Mouse (Mus musculus) embryonic stem cell, embryonic (primary cell): ENCODE data around the gene Micu1.

Experiments used
- CTCF ChIA-PET, 4 experiments: fragments of 300-600 bp in 2 of 4; fragments of 350-600 bp in 2 of 4; sonication (Branson Sonifier 250); formaldehyde crosslinking; loops; one replicate each; lab custom pipeline; 2022; ENCODE audit warnings: inconsistent platforms in 2 of 4; lab: Charles Lee
- POLR2A ChIA-PET, 4 experiments: fragments of 300-600 bp in 2 of 4; fragments of 350-600 bp in 2 of 4; sonication (Branson Sonifier 250); formaldehyde crosslinking; loops; one replicate each; lab custom pipeline; 2022; ENCODE audit warnings: antibody characterized with exemption in 4 of 4, inconsistent platforms in 1 of 4; lab: Charles Lee

The Micu1 gene

DNA sequence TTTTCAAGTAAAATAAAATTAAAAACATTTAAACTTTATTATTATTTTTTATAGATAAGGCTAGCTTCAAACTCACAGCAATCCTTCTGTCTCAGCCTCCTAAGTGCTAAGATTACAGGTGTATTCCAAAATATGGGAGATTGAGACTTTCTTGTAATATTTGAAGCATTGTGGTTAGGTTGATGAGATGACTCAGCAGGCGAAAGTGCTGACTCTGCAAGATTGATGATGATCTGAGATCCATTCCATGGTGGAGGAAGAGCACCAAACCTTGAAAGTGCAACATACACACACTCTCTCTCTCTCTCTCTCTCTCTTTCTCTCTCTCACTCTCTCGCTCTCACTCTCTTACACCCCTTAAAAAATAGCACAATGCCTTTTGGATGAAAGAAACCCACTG is 5.3 kb downstream of the Micu1 start:
- POLR2A ChIA-PET = interaction anchor here in 1 of 4 experiments (0.6 kb wide), 1 partner anchor 272 kb away, joined by 3 read pairs; no protein-coding TSS in a partner anchor
- CTCF ChIA-PET = interaction anchor here in 1 of 4 experiments (0.6 kb wide), 1 partner anchor 241 kb away, joined by 3 read pairs; no protein-coding TSS in a partner anchor

DNA sequence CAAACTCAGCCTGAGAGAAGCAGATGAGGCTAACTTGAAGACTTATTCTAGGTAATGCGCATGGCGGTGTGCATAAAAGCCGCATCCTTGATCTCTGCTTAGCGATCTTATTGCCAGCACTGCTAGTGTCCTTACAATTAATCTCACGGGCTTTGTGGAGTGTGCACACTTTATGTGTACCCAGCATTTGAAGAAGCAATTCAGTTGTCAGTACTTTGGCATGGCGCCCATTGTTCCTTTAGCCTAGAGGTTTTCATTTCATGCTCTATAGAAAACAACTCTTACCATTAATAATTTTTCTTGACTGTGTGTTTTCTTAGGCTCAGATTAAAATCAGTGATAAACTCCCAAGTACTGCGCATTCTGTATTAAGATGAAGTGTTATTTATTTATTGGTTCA is 7.0 kb downstream of the Micu1 start:
- ChIA-PET POLR2A (interaction anchor here in 2 of 4 experiments (0.7 to 1.4 kb wide), 2 partner anchors 35 to 104 kb away, joined by 3 to 4 read pairs; no protein-coding TSS in a partner anchor), CTCF (interaction anchor here in 2 of 4 experiments (0.7 to 1.0 kb wide), 2 partner anchors 156 to 493 kb away, joined by 3 to 5 read pairs; no protein-coding TSS in a partner anchor)

DNA sequence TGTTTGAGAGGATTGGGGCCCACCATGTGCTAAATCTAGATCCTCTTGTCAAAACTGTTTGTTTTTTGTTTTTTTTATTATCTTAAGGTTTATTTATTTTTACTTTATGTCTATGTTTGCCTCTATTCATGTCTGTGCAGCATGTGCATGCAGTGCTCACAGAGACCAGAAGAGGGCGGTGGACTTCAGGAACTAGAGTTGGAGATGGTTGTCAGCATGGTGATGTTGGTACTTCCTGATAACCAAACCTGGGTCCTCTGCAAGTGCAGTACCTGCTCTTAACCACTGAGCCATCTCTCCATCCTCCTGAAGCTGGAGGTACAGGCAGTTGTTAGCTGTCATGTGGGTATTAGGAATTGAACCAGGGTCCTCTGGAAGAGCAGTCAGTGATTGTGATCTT is 8.0 kb downstream of the Micu1 start:
- ChIA-PET POLR2A (interaction anchor here in 1 of 4 experiments (1.4 kb wide), 1 partner anchor 34 kb away, joined by 4 read pairs; no protein-coding TSS in a partner anchor), CTCF (interaction anchor here in 3 of 4 experiments (0.5 to 1.1 kb wide), 6 partner anchors 15 to 267 kb away, joined by 3 to 7 read pairs (median 4); no protein-coding TSS in a partner anchor)

DNA sequence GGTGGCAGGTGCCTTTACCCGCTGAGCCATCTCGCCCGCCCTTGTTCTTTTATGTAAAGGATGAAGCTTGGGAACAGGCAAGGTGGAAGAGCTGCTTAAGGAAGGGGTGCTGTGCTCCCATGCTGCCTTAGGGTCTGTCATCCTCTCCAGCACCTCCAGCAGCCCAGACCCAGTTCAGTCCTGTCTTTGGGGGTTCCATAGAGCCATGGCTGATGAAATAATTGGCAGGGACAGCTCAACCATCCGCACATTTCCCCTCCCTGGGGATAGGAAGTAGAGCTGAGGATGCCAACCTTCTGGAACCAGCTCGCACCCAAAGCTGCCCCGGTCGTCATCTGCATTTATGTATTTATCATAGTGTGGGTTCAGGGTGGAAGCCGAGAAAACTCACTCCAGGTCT is 9.8 kb downstream of the Micu1 start:
- ChIA-PET POLR2A (interaction anchor here in 3 of 4 experiments (0.6 to 1.8 kb wide), 10 partner anchors 9 to 389 kb away, joined by 3 to 8 read pairs (median 3); partner anchors contain the start of genes Micu1 (in 2 of the 3) and P4ha1 (in 1 of the 3)), CTCF (interaction anchor here in 3 of 4 experiments (0.6 to 0.9 kb wide), 4 partner anchors 75 to 429 kb away, joined by 3 read pairs; no protein-coding TSS in a partner anchor)

DNA sequence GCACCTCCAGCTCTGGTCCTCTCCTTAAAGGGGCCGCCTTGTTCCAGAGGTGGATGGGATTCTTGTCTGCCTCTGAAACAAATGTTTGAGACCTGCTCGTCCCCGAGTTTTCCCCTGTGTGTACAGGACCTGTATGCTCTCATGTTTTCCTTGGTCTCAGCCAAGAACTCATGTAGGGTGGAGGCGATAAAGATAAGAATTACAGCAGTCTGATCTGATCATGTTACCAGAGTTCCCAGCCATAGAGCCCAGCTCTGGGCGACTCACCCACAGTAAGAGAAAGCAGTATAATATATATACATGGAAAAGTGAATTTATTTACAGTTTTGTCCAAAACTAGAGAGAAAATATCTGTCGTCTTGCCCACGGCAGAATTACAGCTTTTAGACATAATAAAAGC is 17.7 kb downstream of the Micu1 start:
- ChIA-PET CTCF (no interaction called here), POLR2A (interaction anchor here in 1 of 4 experiments (1.0 kb wide), 1 partner anchor 8 kb away, joined by 3 read pairs; no protein-coding TSS in a partner anchor)

DNA sequence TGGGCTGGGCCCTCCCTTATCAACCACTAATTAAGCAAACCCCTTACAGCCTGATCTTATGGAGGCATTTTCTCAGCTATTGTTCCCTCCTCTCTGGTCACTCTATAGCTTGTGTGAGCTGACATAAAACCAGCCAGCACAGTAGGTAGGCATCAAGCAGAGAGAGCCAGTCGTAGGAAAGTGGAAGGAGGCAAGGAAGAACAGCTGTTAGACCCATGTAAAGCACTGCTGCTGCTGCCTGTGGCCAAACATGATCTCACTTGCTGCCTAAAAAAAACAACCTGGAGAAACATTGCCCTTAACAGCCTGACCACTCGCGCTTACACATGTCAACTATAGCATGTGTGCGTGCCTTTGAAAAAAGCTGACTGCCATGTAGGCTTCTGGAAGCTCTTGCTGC is 19.3 kb downstream of the Micu1 start:
- ChIA-PET CTCF (interaction anchor here in 1 of 4 experiments (0.7 kb wide), 1 partner anchor 196 kb away, joined by 3 read pairs; no protein-coding TSS in a partner anchor), POLR2A (no interaction called here)

DNA sequence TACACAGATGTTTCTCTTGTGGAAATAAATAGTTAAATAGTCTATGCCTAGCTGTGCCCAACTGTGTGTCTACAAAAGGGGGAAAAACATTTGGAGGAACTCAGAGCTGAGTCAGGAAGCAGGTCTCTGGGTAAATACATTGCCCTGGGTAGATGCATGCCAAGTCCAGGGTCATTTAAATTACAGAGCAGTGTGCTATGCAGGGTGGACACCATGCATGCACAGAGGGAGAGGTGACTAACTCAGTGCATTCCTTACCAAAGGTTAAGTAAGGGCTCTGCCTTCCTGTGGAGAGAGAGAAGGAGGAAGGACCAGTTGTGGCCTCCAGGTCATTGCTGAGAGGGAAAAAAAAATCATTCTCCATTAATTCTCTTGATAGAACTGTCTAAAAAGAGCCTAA is 22.4 kb downstream of the Micu1 start:
- ChIA-PET CTCF (interaction anchor here in 1 of 4 experiments (0.7 kb wide), 1 partner anchor 14 kb away, joined by 3 read pairs; no protein-coding TSS in a partner anchor), POLR2A (interaction anchor here in 1 of 4 experiments (0.9 to 1.2 kb wide), 2 partner anchors 9 to 14 kb away, joined by 3 read pairs; no protein-coding TSS in a partner anchor)

DNA sequence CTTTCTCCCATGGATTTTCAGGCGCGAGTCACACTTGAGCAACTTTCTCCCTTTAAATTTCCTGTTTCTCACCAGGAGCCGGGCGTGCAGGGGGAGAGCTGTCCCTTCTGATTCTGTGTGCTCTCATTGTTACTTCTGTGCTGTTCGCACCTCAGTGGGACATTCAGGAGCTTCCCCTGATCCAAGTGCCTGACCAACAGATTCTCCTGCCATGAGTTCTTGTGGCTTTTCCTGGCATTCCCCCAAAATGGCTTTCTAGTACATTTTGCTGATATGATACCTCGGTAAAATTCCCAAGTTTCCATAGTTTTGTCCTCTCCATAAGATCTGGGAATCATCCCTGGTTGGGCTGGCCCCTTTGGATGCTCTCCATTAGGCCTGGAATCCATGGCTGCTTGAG is 25.0 kb downstream of the Micu1 start:
- ChIA-PET POLR2A (no interaction called here), CTCF (no interaction called here)

DNA sequence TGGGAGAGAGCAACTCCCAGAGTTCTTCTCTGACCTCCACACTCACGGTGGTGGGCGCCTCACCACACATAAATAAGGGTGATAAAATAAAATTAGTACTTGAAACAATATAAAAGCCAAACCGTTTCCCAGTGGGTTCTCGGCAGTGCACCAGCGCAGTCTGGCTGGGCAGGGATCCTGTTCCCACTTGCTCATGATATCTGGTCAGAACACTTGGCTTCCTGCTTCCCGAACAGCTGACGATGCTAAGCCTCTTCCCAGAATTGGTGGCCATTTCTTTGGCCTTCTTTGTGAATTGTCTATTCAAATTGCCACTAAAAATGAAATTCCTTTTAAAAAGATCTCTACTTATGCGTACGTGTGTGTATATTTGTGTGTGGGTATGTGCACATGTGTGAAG is 27.0 kb downstream of the Micu1 start:
- ChIA-PET CTCF (no interaction called here), POLR2A (no interaction called here)

DNA sequence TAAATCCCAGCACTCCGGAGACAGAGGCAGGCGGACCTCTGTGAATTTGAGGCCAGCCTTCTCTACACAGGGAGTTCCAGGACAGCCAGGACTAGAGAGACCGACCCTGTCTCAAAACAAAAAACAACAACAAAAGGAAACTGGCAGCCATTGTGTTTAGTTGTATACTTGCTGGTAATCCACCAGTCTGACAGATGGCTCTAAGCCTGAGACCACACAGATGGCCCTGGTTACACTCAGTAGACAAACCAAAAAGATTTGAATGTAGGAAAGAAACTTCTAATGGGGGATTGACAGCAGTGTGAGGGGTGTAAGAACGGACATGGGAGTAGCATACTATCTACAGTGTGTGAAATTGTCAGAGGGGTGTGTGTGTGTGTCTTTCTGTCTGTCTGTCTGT is 27.6 kb downstream of the Micu1 start:
- CTCF ChIA-PET = no interaction called here
- POLR2A ChIA-PET = no interaction called here

DNA sequence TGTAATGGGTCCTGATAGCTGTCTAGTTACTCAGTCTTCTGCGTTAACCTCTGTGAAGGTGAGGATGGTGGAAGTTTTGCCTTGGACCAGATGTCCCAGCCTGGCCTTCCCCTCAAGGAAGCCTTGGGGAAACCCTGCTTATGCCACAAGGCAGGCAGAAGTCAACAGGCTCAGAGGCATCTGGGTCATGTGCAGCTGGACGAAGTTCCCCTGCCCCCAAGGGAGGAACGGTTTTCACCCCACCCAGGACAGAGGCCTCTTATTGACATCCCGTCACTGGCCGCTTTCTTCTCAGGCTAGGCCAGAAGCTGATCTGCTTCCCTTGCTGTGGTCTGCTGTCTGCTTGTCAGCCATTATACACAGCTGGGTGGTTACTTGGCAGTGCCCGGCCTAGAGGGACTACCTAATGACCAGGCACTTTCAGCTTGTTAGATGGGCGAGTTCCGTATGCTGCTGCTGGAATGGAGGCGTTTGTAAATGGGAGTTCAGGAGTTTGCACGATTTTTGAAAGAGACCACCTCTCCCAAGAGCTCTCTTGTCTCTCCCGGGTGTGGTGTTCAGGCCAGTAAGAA is 33.8 kb downstream of the Micu1 start:
- POLR2A ChIA-PET = interaction anchor here in 1 of 4 experiments (0.7 to 0.8 kb wide), 3 partner anchors 84 to 185 kb away, joined by 3 to 5 read pairs (median 4); no protein-coding TSS in a partner anchor
- CTCF ChIA-PET = interaction anchor here in 1 of 4 experiments (0.7 kb wide), 1 partner anchor 96 kb away, joined by 3 read pairs; no protein-coding TSS in a partner anchor

DNA sequence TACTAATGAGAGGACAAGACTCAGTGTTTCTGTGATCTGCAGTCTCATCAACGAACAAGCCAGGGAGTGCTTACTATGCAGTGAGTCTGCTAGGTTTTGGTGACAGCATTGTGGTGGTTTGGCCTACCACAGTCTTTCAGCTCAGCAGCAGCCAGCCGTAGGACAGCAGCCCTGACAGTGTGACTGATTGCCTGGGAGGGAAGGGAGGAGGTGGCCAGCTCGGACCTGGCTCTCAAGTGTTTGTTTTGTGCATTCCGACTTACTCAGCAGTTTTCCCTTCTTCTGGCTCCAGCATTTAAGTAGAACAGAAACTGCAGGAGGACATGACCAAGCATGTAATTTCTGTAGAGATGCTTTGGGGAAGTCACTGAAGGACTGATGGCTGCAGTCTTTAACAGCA is 39.2 kb downstream of the Micu1 start:
- ChIA-PET CTCF (no interaction called here), POLR2A (interaction anchor here in 1 of 4 experiments (1.0 to 1.4 kb wide), 2 partner anchors 10 to 13 kb away, joined by 3 read pairs; no protein-coding TSS in a partner anchor)

DNA sequence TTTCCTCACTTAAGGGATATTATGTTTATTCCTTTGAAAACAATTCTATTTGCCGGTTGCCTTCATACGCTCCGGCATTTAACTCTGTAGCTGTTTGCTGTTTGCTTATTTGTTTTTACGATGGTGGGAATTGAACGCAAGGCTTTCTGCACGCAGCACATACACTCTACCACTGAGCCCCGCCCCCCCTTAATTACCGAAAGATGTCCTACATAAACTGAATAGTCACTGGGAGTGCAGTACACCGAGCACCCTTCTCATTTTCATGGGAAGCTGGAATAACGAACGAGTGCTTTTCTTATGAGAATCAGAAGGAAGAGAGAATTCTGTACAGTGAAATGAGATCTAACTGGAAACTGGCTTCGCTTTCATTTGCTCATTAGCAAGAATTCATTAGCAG is 41.1 kb downstream of the Micu1 start:
- CTCF ChIA-PET = interaction anchor here in 1 of 4 experiments (1.1 kb wide), 1 partner anchor 10 kb away, joined by 3 read pairs; no protein-coding TSS in a partner anchor
- POLR2A ChIA-PET = interaction anchor here in 2 of 4 experiments (0.6 to 1.3 kb wide), 3 partner anchors 33 to 420 kb away, joined by 3 to 4 read pairs (median 3); partner anchors contain the start of gene P4ha1 (in 1 of the 2)

DNA sequence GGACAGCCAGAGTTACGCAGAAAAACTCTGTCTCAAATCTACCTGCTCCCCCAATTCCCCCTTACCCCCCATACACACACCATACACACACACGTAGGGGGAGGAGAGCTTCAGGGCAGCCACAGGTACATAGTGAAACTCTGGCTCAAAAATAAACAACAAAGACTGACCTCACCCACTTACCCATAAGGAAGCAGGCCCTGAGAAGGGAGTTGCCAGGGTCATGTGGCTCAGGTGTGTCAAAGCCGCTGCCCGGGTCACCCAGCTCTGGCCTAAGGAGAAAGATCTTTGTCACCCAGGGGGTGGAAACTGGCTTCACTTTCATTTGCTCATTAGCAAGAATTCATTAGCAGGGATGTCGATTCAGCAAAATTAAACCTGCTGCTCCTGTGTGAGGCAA is 41.7 kb downstream of the Micu1 start:
- CTCF ChIA-PET = interaction anchor here in 1 of 4 experiments (1.1 kb wide), 1 partner anchor 10 kb away, joined by 3 read pairs; no protein-coding TSS in a partner anchor
- POLR2A ChIA-PET = interaction anchor here in 2 of 4 experiments (0.6 to 1.5 kb wide), 5 partner anchors 10 to 421 kb away, joined by 3 to 4 read pairs (median 3); partner anchors contain the start of gene P4ha1 (in 1 of the 2)

DNA sequence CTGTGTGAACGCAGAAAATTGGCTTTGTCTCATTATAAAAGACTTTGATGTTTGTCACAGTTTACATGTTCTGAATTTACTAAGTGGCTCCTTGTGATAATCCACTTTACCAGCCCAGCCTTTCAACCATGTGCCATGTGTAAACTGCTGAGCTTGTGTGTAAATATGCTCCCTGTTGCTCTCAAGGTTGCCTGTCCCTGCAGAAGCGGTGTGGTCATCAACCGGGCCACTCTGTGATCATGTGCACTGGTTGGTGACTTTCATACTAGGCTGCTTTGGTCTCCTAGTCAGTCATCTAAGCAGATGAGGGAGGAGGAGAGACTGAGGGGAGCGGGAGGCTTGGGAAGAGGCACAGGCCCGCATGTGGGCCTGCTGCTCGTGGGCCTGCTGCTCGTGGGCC is 45.1 kb downstream of the Micu1 start:
- ChIA-PET POLR2A (no interaction called here), CTCF (interaction anchor here in 1 of 4 experiments (0.9 kb wide), 1 partner anchor 401 kb away, joined by 3 read pairs; no protein-coding TSS in a partner anchor)

DNA sequence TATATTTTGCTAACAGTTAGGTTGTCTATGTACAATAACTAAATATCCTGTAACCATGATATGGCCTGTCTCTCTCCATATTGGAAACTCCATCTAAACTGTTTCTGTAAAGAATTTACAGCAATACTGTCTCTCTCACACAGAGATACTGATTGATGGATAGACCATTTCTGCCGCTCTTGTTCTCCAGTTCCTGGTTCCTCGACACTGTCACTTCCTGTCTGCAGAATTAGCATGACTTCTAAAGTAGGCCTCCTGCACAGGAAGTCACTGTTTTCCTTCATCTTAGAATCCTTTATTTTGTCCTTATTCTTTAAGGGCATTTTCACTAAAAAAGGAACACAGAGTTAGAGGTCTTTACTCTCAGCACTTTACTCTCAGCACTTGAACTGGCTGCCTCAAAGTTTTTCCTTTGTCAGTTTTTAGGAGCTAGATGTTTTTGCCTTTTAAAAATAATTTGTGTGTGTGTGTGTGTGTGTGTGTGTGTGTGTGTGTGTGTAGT is 46.5 kb downstream of the Micu1 start:
- ChIA-PET POLR2A (interaction anchor here in 1 of 4 experiments (0.6 kb wide), 1 partner anchor 44 kb away, joined by 3 read pairs; no protein-coding TSS in a partner anchor), CTCF (interaction anchor here in 1 of 4 experiments (0.7 kb wide), 1 partner anchor 210 kb away, joined by 3 read pairs; no protein-coding TSS in a partner anchor)

DNA sequence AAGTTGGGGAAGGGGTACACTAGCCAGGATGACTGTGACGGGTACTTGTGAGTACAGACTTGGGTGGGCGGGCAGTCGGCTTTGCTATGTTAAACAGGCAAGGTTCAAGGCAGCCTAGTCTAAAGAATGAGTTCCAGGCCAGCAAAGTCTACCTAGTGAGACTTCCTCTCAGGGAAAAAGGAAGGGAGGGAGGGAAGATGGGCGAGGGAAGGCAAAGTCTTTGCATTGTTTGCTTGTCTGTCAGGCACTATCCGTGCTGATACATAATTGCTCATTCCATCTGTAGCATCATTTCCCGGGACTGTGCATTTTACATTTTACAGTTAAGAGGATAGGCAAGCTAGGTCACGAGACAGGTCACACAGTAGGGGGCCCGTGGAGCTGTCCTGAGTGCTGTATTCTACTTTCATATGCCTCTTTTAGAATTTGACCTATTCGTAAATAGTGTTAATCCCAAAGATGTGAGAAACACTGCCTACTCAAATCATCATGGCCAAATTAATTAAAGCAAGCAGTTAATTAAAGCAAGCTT is 51.3 kb downstream of the Micu1 start:
- POLR2A ChIA-PET = interaction anchor here in 2 of 4 experiments (0.9 to 2.0 kb wide), 5 partner anchors 8 to 33 kb away, joined by 3 to 7 read pairs (median 3); no protein-coding TSS in a partner anchor
- CTCF ChIA-PET = interaction anchor here in 2 of 4 experiments (0.6 to 1.1 kb wide), 2 partner anchors 10 to 381 kb away, joined by 3 to 4 read pairs; no protein-coding TSS in a partner anchor

DNA sequence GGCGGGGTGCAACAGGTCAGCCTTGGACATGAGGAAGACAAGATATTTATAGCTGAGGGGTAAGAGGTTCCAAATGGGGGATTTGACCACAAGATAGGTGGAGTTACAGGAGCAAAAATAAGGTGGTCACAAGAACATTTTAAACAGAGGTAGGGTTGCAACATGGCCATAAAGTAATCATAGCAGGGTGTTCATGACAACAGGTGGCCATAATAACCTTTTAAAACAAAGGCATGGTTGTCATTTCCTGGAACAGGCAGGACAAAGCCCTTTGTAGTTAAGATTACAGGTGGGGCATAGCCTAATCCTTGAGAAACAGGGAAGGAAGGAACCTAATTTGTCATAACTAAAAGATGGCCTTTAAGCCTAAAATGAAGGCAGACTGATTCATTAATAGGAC is 51.8 kb downstream of the Micu1 start:
- ChIA-PET POLR2A (interaction anchor here in 2 of 4 experiments (0.9 to 2.0 kb wide), 6 partner anchors 8 to 33 kb away, joined by 3 to 7 read pairs (median 3); no protein-coding TSS in a partner anchor), CTCF (interaction anchor here in 2 of 4 experiments (0.6 to 1.1 kb wide), 3 partner anchors 10 to 382 kb away, joined by 3 to 4 read pairs (median 3); no protein-coding TSS in a partner anchor)
